Mouse (Mus musculus): ENCODE results near the gene Cpeb4.

Gene Cpeb4

DNA sequence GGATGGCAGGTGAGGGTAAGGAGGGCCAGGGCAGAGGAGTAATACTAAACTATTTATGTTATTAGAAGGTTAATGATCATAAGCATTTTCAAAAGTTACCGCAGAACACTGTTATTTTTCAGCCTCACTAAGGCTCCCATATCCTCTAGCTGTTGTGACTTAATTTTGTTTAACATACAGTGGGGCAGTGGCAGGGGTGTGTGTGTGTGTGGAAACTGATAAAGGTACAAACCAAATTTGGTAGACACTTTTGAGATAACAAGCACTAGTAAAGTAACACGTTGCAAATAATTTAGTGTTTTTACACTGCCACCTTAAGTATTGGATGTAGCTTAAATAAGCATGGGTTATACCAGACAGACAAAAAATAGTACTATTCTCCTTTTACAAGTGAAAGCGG, 24.9 kb downstream of the Cpeb4 start:
- no peak for ATAC-seq (ENCODE audit: low TSS enrichment)

DNA sequence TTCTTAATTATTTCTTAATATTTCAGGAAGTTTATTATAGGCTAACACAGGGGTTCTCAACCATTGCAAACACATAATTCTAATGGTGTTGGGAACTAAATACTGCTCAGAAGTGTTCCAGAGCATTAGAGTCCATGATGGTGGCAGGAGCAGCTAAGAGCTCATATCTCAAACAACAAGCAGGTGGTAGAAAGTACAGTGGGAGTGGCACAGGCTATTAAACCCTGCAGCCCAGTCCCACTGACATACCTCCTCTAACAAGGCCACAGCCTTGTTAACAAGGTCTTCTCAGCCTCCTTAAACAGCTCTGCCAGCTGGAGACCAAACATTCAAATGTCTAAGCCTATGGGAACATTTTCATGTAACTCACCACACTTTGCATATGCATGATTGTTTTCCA, 27.2 kb downstream of the Cpeb4 start:
- no peak for ATAC-seq (ENCODE audit: low TSS enrichment)

DNA sequence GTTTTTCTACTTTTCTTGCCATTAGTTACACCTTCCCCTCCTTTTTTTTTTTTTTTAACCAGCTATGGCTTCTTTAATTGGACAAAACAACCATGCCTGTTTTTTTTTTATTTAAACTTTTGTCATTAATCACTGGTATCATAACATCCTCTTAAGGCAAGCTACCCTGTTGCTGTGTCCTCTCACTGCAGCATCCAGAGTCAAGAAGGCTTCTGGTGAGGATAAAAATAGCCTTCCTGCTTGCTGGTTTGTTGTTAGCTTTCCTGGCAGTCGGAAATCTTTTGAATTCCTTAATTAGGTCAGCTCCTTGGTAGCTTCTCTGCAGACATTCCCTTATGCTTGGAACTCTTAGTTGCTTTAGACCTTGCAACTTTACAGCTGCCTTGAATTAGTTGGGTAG, 28.7 kb downstream of the Cpeb4 start:
- ATAC-seq (ENCODE audit: low TSS enrichment) = 0 out of 2 replicates have a peak, but pooled peaks have one; percentile 35

DNA sequence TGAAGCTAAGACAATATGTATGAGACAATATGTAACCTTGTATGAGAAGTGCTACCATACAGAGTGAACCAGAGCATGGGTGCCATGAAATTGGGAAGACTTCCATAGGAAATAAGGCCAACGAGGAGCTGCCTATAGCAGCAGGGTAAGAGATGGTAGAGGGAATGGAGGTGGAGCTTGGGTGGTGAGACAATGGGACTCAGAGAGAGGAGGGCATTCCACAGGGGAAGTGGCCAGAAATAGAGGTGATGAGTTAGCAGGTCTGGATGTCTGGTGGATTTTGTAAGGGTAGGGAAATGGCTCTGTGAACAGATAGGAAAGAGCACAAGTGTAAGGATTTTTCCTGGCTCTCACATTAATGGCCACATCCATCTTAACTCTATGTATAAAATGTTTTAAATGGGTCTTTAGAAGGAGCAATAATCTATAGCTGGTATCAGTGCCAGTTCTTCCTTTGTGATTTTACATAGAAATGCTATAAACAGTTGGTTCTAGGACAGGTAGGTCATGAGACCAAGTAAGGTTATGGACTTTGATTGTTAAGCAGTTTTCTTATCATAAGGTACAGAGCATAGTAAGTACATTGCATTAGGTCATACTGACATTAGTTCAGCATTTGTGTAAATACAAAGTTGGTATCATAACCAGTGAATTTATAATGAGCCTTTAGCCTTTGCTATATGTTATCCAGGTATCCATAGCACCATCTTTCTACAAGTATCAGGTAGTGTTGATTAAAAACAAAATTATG, 30.4 kb downstream of the Cpeb4 start:
- ATAC-seq (ENCODE audit: low TSS enrichment) = no peak

GRCm38 (mm10) chr11:31906499-31906898, 34.5 kb downstream of the Cpeb4 start:
- ATAC-seq (ENCODE audit: low TSS enrichment) = no peak

GRCm38 (mm10) chr11:31907650-31908049, 35.6 kb downstream of the Cpeb4 start:
- ATAC-seq (ENCODE audit: low TSS enrichment) = peak; percentile 65

DNA sequence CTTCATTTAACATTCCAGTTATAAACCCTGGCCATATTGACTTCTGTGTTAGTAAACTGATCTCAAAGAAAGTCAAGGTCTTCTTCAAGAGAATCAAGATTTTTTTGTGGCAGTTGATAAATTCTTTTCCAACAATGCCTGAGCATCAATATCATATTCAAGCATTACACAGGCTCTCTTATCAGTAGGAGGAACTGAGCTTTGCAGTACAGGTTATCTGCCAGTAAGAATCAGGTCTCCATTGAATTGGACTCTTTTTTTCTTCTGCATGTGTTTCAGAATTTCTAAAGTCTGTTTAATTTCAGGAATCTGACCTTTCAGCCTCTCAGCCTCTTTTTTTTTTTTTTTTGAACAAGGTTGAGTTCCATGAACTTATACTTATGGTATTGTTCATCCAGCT, 40.9 kb downstream of the Cpeb4 start:
- no peak for ATAC-seq (ENCODE audit: low TSS enrichment)

- ATAC-seq (ENCODE audit: low TSS enrichment) = no peak
Observed at GRCm38 (mm10) chr11:31917769-31918168, 45.8 kb downstream of the Cpeb4 start.

- no peak for ATAC-seq (ENCODE audit: low TSS enrichment)
Observed at GRCm38 (mm10) chr11:31930051-31930450, 58.0 kb downstream of the Cpeb4 start.

GRCm38 (mm10) chr11:31935652-31936051, 63.6 kb downstream of the Cpeb4 start:
- no peak for ATAC-seq (ENCODE audit: low TSS enrichment)

DNA sequence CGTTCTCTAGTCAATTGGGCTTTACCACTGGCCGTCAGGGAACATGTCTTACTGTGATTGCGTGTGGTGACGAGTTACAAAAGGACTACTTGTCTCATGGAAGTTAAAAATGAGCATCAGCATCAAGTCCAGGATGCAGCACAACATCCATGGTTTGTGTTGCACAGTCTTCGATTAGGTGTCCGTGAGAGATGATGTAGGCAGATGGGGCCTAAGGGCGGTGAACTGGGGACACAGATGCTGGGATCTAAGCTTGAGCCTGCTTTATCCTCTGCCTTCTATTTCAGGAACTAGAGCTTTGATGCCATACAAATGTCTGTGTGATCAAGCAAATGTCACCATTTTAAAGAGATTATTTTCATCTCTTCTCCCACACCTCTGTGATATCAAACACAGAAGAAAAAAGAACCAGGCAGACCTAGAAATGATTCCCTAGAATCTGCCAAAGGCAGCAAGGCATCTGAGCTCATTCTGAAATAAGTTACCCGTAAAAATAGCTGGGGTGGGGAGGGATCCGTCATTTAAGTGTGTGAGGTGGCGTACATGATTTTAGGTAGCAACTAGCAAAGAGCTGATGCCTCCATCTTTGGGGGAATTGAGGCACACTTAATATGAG, 65.0 kb downstream of the Cpeb4 start:
- peak; percentile 53 for ATAC-seq (ENCODE audit: low TSS enrichment)

GRCm38 (mm10) chr11:31940898-31941639, 69.1 kb downstream of the Cpeb4 start:
- peak; percentile 68 for ATAC-seq (ENCODE audit: low TSS enrichment)

- peak; percentile 42 for ATAC-seq (ENCODE audit: low TSS enrichment)
Observed at GRCm38 (mm10) chr11:31941640-31942638, 69.9 kb downstream of the Cpeb4 start.

GRCm38 (mm10) chr11:31945471-31945870, 73.5 kb downstream of the Cpeb4 start:
- ATAC-seq (ENCODE audit: low TSS enrichment) = no peak

GRCm38 (mm10) chr11:31948462-31949330, 76.7 kb downstream of the Cpeb4 start:
- ATAC-seq (ENCODE audit: low TSS enrichment) = peak; percentile 19; the same call in 1 of the 2 replicates

DNA sequence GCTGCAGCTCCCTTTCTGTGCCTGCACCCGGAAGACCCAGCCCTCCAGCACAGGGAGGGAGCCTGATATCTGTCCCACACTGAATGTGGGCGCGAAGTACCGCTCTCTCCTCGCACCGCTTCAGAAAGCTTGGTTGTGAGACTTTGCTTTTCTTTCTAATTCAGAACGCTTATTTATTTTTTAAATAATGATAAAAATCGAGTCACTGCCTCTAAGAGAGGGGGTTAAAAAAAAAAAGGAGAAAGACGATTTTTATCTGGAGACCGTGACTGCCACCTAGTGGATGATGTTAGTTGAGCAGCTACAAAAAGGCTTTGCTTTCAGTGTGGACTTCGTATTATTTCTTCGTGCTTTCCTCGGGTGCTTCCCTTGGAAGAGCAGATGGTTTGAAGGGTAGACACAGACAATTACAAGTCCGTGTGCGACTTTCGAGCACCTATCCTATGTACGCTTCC, 77.3 kb downstream of the Cpeb4 start:
- ATAC-seq (ENCODE audit: low TSS enrichment) = peak; percentile 83

GRCm38 (mm10) chr11:31960071-31960470, 88.1 kb downstream of the Cpeb4 start:
- ATAC-seq (ENCODE audit: low TSS enrichment) = no peak

DNA sequence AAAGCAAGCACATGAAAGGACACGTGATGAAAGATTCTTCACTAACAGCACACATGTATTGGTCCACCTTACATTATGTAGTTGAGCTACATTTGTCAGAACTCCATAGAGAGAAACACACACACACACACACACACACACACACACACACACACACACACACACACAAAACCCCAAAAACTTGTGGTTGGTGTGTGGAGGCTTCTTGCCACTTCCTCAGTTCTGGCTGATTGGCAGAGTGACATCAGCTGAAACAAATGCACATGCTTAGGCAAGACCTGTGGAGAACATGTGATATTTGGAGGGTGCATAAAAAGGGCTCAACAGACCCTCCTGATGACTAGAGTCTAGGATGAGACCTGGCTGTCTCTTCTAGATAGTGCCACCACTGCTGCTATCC, 92.0 kb downstream of the Cpeb4 start:
- no peak for ATAC-seq (ENCODE audit: low TSS enrichment)

DNA sequence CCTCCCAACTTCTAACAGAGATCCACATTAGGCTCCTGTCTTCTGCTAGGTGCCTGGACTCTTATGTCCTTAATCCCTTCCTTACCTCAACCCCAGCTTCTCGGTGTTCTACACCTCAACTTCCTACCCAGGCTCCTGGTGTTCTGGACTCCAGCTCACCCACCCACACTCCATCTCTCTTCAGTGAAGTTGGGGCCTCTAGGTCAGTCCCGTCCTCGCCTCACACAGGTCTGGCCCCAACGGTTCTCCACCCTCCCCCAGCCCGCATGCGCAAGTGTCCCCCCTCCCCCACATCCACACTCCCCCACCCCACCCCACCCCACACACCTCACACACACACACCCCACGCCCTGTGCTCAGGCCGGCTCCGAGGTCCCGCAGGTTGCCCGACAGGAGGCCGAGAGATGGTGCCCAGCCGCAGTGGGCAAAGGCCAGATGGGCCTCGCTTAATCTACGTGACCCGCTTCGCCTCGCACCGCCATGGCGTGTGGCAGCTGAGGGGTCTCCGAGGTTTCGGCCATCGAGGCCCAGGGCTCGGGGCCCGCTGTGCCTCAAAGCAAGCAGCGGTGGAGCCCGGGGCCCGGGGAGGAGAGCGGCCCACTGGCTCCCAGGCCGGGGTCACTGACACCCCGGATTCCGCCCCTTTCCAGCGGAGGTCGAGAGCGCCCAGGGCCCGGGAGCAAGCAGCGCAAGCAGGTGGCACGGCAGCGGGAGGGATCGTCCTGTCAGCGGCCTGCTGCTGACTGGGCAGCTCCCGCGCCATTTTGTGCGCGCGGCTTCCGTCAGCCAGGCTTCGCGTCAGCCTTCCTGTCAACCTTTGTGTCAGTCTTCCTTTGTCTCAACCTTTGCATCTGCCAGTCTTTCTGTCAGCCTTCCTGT, 93.5 kb downstream of the Cpeb4 start, which contains the start of gene 4930524B15Rik:
Gene 4930524B15Rik, plus strand, starts transcription at position 337 of the 879 bp plus-strand sequence.
- no peak for ATAC-seq (ENCODE audit: low TSS enrichment)
